Mouse (Mus musculus) ES-Bruce4 (cell line): Measurements from ENCODE around the gene A930033H14Rik. TPM values are rescaled to one million over a fixed set of nuclear protein-coding genes. Genes with fewer than 3 reads are reported as not detected.

Experiments
- H3K27ac ChIP-seq: 2 replicates; pipeline ENCODE4 v1.5.1; 2012; ENCODE audit warnings: low read length, inconsistent platforms; ENCODE audit not compliant: insufficient read depth
- H3K27me3 ChIP-seq: 2 replicates; pipeline ENCODE4 v1.6.1; 2012; ENCODE audit warnings: mild to moderate bottlenecking, low read length, inconsistent platforms; ENCODE audit not compliant: control insufficient read depth, poor library complexity, insufficient read depth, severe bottlenecking
- H3K36me3 ChIP-seq: 2 replicates; pipeline ENCODE4 v1.6.1; 2012; ENCODE audit warnings: inconsistent platforms, mild to moderate bottlenecking, low read length, moderate library complexity; ENCODE audit not compliant: control insufficient read depth, poor library complexity, insufficient read depth, severe bottlenecking
- H3K4me1 ChIP-seq: one replicate; pipeline ENCODE4 v1.8.1; 2011; ENCODE audit warnings: low read length; ENCODE audit not compliant: control insufficient read depth, insufficient read depth
- H3K4me3 ChIP-seq: 2 replicates; pipeline ENCODE4 v1.5.1; 2011; ENCODE audit warnings: low read depth, mild to moderate bottlenecking, low read length
- H3K9ac ChIP-seq: 2 replicates; pipeline ENCODE4 v1.6.1; 2012; ENCODE audit warnings: low read depth, mild to moderate bottlenecking, inconsistent platforms; ENCODE audit not compliant: poor library complexity, severe bottlenecking
- H3K9me3 ChIP-seq: replicated peaks from 2 replicates; pipeline ENCODE4 v1.6.1; 2012; ENCODE audit warnings: mild to moderate bottlenecking, low read length, inconsistent platforms; ENCODE audit not compliant: control insufficient read depth, poor library complexity, insufficient read depth, severe bottlenecking
- CTCF ChIP-seq: IDR thresholded peaks from one replicate; pipeline ENCODE4 v1.8.1; 2011; ENCODE audit warnings: low read depth, low read length
- EP300 ChIP-seq: IDR thresholded peaks from 2 replicates; pipeline ENCODE4 v1.6.1; 2011; ENCODE audit warnings: low read depth, low read length; ENCODE audit not compliant: insufficient read depth
- POLR2A ChIP-seq: IDR thresholded peaks from one replicate; pipeline ENCODE4 v1.8.1; 2011; ENCODE audit warnings: low read length; ENCODE audit not compliant: insufficient read depth
- polyA plus RNA-seq: library from polyadenylated mRNA; stranded (reverse); fragments of >200 nt; gene quantifications from 2 replicates; pipeline ENCODE4 v1.2.4, GENCODE M21; 2011; ENCODE audit warnings: low read depth; ENCODE audit not compliant: missing spikeins, insufficient read depth, insufficient read length

Gene A930033H14Rik
- polyA plus RNA-seq, 1 experiment = 0.40 TPM

DNA sequence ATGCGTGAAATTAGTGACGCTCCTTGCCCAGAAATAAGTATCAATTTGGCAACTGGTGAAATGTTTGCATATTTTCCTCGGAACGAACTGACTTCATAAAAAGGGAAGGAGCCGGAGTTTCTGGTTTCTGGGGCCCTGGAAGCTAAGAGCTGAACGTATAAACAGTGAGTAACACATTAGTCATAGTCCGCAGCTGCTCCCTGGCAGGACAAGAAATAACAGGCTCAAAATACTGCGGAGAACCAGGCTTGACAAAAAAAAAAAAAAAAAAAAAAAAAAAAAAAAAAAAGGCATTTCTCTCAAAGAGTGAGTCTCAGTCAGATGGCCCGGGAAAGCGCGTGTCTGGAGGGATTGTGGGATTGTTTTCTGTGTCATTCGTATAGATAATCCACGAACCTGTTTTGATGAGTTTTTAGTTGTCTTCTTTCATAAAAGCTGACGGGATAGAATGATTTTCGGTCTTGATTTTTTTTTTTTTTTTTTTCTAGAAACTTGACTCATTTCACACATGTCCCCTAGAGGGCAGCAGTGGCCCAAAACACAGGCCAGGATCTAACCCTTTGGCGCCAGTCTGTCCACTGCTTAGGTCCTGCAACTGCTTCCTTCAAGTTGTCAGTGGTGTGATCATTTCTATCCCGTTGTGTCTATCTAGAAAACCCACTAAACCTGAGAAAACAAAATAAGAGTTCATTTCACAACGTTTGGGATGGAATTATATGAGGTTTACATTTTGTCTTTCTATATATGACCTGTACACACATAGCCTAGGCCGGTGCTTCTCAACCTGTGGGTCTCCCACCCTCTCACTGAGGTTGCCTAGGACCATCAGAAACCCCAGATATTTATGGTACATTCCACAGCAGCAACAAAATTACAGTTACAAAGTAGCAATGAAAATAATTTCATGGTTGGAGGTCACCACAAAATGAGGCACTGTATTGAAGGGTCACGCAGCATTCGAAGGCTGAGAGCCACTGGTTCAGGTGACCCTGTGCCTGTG is 26.7 kb downstream of the A930033H14Rik start:
- Histone ChIP-seq H3K4me1 (no peaks in the 10 kb centered on the region), H3K36me3 (no peaks in the 10 kb centered on the region), H3K4me3 (no peak overlapping the region), H3K9me3 (no peaks in the 10 kb centered on the region), H3K9ac (no peak overlapping the region), H3K27ac (no peak overlapping the region), H3K27me3 (no peaks in the 10 kb centered on the region)
- TF ChIP-seq EP300 (no peak), POLR2A (no peak), CTCF (peak; percentile 64)

DNA sequence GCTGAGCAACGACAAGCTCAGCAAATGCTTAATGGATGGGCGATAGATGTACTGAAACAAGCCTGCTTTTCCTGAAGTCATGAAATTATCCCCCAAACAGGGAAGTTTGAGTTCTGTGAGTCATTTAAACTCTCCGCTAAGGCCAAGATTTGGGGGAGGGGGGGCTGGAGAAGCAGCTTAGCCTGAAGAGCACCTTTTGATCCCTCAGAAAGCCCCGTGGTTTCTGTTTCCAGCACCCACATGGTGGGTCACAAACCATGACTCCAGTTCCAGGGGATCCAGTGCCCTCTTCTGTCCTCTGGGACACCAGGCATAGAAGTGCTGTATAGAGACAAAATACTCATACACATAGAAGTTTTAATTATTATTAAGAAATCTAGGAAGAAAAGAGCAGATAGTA is 27.5 kb downstream of the A930033H14Rik start:
- Histone ChIP-seq H3K27ac (no peak overlapping the region), H3K9me3 (no peaks in the 10 kb centered on the region), H3K4me3 (no peak overlapping the region), H3K9ac (no peak overlapping the region), H3K4me1 (no peaks in the 10 kb centered on the region), H3K27me3 (no peaks in the 10 kb centered on the region), H3K36me3 (no peaks in the 10 kb centered on the region)
- TF ChIP-seq CTCF (no peak), EP300 (no peak), POLR2A (no peak)

DNA sequence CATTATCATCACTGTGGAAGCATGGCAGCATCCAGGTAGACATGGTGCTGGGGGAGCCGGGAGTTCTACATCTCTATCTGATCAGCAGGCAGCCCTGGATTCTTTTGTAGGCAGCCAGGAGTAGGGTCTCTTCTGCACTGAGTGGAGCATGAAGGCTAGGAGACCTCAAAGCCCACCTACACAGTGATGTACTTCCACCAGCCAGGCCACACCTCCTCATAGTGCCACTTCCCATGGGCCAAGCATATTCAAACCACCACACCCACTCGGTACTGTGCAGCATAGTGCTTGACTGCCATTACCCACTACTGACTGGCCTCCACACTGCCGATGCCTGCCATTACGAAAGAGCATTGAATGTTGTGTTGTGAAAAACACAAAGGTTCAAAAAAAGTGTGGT is 28.0 kb downstream of the A930033H14Rik start:
- Histone ChIP-seq H3K4me3 (no peak overlapping the region), H3K27me3 (no peaks in the 10 kb centered on the region), H3K4me1 (no peaks in the 10 kb centered on the region), H3K9ac (no peak overlapping the region), H3K36me3 (no peaks in the 10 kb centered on the region), H3K9me3 (no peaks in the 10 kb centered on the region), H3K27ac (no peak overlapping the region)
- TF ChIP-seq CTCF = no peak
- TF ChIP-seq POLR2A = no peak
- no peak for TF ChIP-seq EP300

DNA sequence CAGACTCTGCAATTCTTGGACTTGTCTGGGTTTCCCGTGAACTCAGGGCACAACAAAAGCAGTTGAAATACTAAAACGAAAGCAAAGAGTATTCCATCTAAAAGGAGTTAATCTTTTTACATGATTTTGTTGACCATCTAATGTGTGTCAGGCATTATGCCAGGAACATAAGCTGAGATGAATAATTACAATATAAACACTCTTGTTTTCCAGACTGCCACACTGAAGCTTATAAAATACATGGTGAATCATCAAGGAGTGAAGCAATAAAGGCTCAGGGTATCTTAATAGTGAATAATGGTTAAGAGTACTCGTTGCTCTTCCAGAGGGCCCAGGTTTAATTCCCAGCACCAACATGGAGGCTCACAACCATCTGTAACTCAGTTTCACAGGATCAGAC is 31.9 kb downstream of the A930033H14Rik start:
- Histone ChIP-seq H3K36me3 (no peaks in the 10 kb centered on the region), H3K4me3 (no peak overlapping the region)

DNA sequence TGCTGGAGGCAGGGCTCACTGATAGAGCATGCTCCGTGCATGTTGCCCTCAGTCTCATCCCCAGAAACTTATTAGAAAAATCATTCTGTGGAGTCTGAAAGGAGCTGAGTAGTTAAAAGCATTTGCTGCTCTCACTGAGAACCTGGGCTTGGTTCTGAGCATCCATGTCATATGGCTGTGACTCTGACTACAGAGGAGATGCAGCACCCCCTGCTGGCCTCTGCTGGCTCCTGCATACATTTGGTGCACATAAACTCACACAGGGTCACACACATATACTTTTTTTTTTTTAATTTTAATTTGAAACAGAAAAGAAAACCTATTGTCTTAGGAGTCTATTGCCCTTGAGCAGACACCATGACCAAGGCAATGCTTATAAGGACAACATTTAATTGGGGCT is 33.6 kb downstream of the A930033H14Rik start:
- Histone ChIP-seq H3K36me3 (no peaks in the 10 kb centered on the region), H3K27ac (no peak overlapping the region), H3K9me3 (no peaks in the 10 kb centered on the region; the same call in 1 of the 2 replicates), H3K27me3 (0 out of 2 replicates have a peak, but pooled peaks cover 1% of the 10 kb centered on the region), H3K4me3 (no peak overlapping the region), H3K4me1 (no peaks in the 10 kb centered on the region), H3K9ac (no peak overlapping the region)
- TF ChIP-seq CTCF = no peak
- no peak for TF ChIP-seq POLR2A
- no peak for TF ChIP-seq EP300

More for the DNA sequence above, 31.9 kb downstream of the A930033H14Rik start:
- Histone ChIP-seq H3K4me1 (no peaks in the 10 kb centered on the region), H3K9me3 (no peaks in the 10 kb centered on the region; the same call in 1 of the 2 replicates), H3K9ac (no peak overlapping the region), H3K27ac (no peak overlapping the region), H3K27me3 (0 out of 2 replicates have a peak, but pooled peaks cover 1% of the 10 kb centered on the region)
- TF ChIP-seq CTCF (no peak), POLR2A (no peak)

DNA sequence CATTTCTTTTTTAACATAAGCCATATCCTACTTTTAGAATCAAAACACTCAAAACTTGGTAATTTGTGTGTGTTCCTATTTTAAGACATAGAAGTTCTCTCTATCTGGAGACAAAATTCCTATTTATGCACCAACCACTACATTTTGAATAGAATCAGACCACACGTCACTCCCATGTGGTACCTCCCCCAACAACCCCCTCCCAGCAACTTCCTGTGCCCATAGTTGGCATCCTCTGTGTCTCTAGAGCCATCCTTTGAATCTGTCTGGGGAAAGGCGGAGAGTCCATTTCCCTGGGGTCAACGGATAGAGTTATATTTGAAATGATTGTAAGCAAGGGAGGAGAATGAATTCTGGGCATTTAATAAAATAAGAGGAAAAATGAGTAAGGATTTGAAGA is 36.8 kb downstream of the A930033H14Rik start:
- no peak overlapping the region for H3K9ac ChIP-seq
- H3K36me3 ChIP-seq = no peaks in the 10 kb centered on the region
- TF ChIP-seq CTCF = no peak
- TF ChIP-seq POLR2A = no peak
- no peak overlapping the region for H3K4me3 ChIP-seq
- H3K27ac ChIP-seq = no peak overlapping the region
- 0 out of 2 replicates have a peak, but pooled peaks cover 1% of the 10 kb centered on the region for H3K27me3 ChIP-seq
- no peaks in the 10 kb centered on the region; the same call in 1 of the 2 replicates for H3K9me3 ChIP-seq
- no peaks in the 10 kb centered on the region for H3K4me1 ChIP-seq
